Mouse (Mus musculus) stomach, embryonic 14.5 days (tissue): Measurements from ENCODE around the gene Evi2. TPM values are rescaled to one million over a fixed set of nuclear protein-coding genes. Genes with fewer than 3 reads are reported as not detected.

Experiments
- ATAC-seq: fragments of 200-750 bp; cut with Nextera tagmentation; 2 replicates; pipeline ENCODE4 v1.8.0; 2017; ENCODE audit warnings: low read depth, moderate TSS enrichment; ENCODE audit not compliant: insufficient number of reproducible peaks, insufficient read depth, low FRiP score
- H3K27ac ChIP-seq: fragments of 300-500 bp; sonication (generic); 2 replicates; pipeline ENCODE4 v1.5.1; 2014; ENCODE audit warnings: mild to moderate bottlenecking, low read length, moderate library complexity, mixed read lengths
- H3K27me3 ChIP-seq: fragments of 300-500 bp; sonication (generic); 2 replicates; pipeline ENCODE4 v1.6.1; 2014; ENCODE audit warnings: low read length, control low read depth, mixed read lengths; ENCODE audit not compliant: control insufficient read depth, insufficient read depth
- H3K36me3 ChIP-seq: fragments of 300-500 bp; sonication (generic); 2 replicates; pipeline ENCODE4 v1.6.1; 2014; ENCODE audit warnings: mild to moderate bottlenecking, control low read depth, low read length, moderate library complexity, mixed read lengths; ENCODE audit not compliant: control insufficient read depth, insufficient read depth
- H3K4me1 ChIP-seq: fragments of 300-500 bp; sonication (generic); 2 replicates; pipeline ENCODE4 v1.6.1; 2014; ENCODE audit warnings: low read length, control low read depth, mixed read lengths; ENCODE audit not compliant: control insufficient read depth, insufficient read depth
- H3K4me2 ChIP-seq: fragments of 300-500 bp; sonication (generic); replicated peaks from 2 replicates; pipeline ENCODE4 v1.6.1; 2014; ENCODE audit warnings: low read depth, low read length, control low read depth
- H3K4me3 ChIP-seq: fragments of 300-500 bp; sonication (generic); 2 replicates; pipeline ENCODE4 v1.5.1; 2014; ENCODE audit warnings: low read depth, low read length, control low read depth
- H3K9ac ChIP-seq: fragments of 300-500 bp; sonication (generic); replicated peaks from 2 replicates; pipeline ENCODE4 v1.6.1; 2014; ENCODE audit warnings: low read depth, mild to moderate bottlenecking, control low read depth, low read length, moderate library complexity, mixed read lengths
- H3K9me3 ChIP-seq: fragments of 300-500 bp; sonication (generic); 2 replicates; pipeline ENCODE4 v1.6.1; 2016; ENCODE audit warnings: low read depth, low read length, control low read depth; ENCODE audit not compliant: control insufficient read depth
- WGBS: fragments of 180-500 bp; shearing (Covaris S2); extraction: QIAGEN DNeasy Blood & Tissue Kit; methylation state at CpG from one replicate; pipeline ENCODE4 v1.1.7; 2014; 5-methylcytosine and 5-hydroxymethylcytosine counted together
- polyA plus RNA-seq: library from polyadenylated mRNA; unstranded; fragments of >200 nt; fragmentation: Nextera tagmentation; extraction: Ambion mirVana; gene quantifications from 2 replicates; pipeline ENCODE4 v1.2.1, GENCODE M21; 2014

Gene Evi2
- polyA plus RNA-seq, 1 experiment from 2014 or later = 2.2 TPM

- no peak overlapping the region for H3K27ac ChIP-seq
- ATAC-seq = no peak
- H3K4me1 ChIP-seq = no peaks in the 10 kb centered on the region
- no peak overlapping the region for H3K4me2 ChIP-seq
- no peaks in the 10 kb centered on the region for H3K27me3 ChIP-seq
- H3K9me3 ChIP-seq = no peaks in the 10 kb centered on the region
- peaks cover 49% of the 10 kb centered on the region for H3K36me3 ChIP-seq
- H3K4me3 ChIP-seq = no peak overlapping the region
- 82% methylated on average over 4 of the region's 4 CpGs for WGBS
- H3K9ac ChIP-seq = no peak overlapping the region
Measured at GRCm38 (mm10) chr11:79560536-79560935, 30.1 kb upstream of the Evi2 start.

GRCm38 (mm10) chr11:79552622-79553021 is 22.2 kb upstream of the Evi2 start:
- H3K4me3 ChIP-seq = no peak overlapping the region
- H3K9ac ChIP-seq = no peak overlapping the region
- H3K27me3 ChIP-seq = no peaks in the 10 kb centered on the region
- no peak overlapping the region for H3K27ac ChIP-seq
- WGBS = 57% methylated on average over 1 of the region's 1 CpGs
- peaks cover 73% of the 10 kb centered on the region for H3K36me3 ChIP-seq
- no peak for ATAC-seq
- no peaks in the 10 kb centered on the region for H3K9me3 ChIP-seq
- no peak overlapping the region for H3K4me2 ChIP-seq
- no peaks in the 10 kb centered on the region for H3K4me1 ChIP-seq

- no peak for ATAC-seq
- no peak overlapping the region for H3K4me3 ChIP-seq
- no peak overlapping the region for H3K27ac ChIP-seq
- H3K4me1 ChIP-seq = 0 out of 2 replicates have a peak, but pooled peaks cover 4% of the 10 kb centered on the region
- peaks cover 8% of the 10 kb centered on the region for H3K36me3 ChIP-seq
- WGBS = 88% methylated on average over 3 of the region's 3 CpGs
- no peak overlapping the region for H3K4me2 ChIP-seq
- H3K9ac ChIP-seq = no peak overlapping the region
- no peaks in the 10 kb centered on the region for H3K27me3 ChIP-seq
- H3K9me3 ChIP-seq = no peaks in the 10 kb centered on the region
Measured at GRCm38 (mm10) chr11:79536293-79536692, 5.9 kb upstream of the Evi2 start.

GRCm38 (mm10) chr11:79535554-79535953 is 5.2 kb upstream of the Evi2 start:
- H3K27ac ChIP-seq = no peak overlapping the region
- no peak overlapping the region for H3K4me2 ChIP-seq
- H3K27me3 ChIP-seq = no peaks in the 10 kb centered on the region
- no peaks in the 10 kb centered on the region for H3K9me3 ChIP-seq
- WGBS = 87% methylated on average over 4 of the region's 4 CpGs
- ATAC-seq = no peak
- H3K4me3 ChIP-seq = no peak overlapping the region
- H3K36me3 ChIP-seq = peaks cover 6% of the 10 kb centered on the region; the same call in 1 of the 2 replicates
- 0 out of 2 replicates have a peak, but pooled peaks cover 4% of the 10 kb centered on the region for H3K4me1 ChIP-seq
- H3K9ac ChIP-seq = no peak overlapping the region

GRCm38 (mm10) chr11:79533950-79534690 is 3.7 kb upstream of the Evi2 start:
- Histone ChIP-seq H3K4me1 (0 out of 2 replicates have a peak, but pooled peaks cover 4% of the 10 kb centered on the region), H3K9ac (no peak overlapping the region), H3K27ac (peak overlapping the region; percentile 73; the same call in 1 of the 2 replicates), H3K9me3 (no peaks in the 10 kb centered on the region), H3K4me2 (no peak overlapping the region), H3K36me3 (peaks cover 6% of the 10 kb centered on the region; the same call in 1 of the 2 replicates), H3K27me3 (no peaks in the 10 kb centered on the region), H3K4me3 (no peak overlapping the region)
- WGBS = 71% methylated on average over 8 of the region's 8 CpGs
- ATAC-seq = peak; percentile 42; the same call in 1 of the 2 replicates

- Histone ChIP-seq H3K4me3 (no peak overlapping the region), H3K27me3 (no peaks in the 10 kb centered on the region), H3K9ac (no peak overlapping the region), H3K4me2 (no peak overlapping the region), H3K9me3 (no peaks in the 10 kb centered on the region), H3K36me3 (peaks cover 6% of the 10 kb centered on the region; the same call in 1 of the 2 replicates), H3K4me1 (0 out of 2 replicates have a peak, but pooled peaks cover 4% of the 10 kb centered on the region), H3K27ac (no peak overlapping the region)
- 80% methylated on average over 6 of the region's 6 CpGs for WGBS
- ATAC-seq = no peak
Measured at GRCm38 (mm10) chr11:79533311-79533710, 2.9 kb upstream of the Evi2 start.

GRCm38 (mm10) chr11:79531485-79531884 is 1.1 kb upstream of the Evi2 start:
- Histone ChIP-seq H3K9ac (no peak overlapping the region), H3K9me3 (no peaks in the 10 kb centered on the region), H3K4me2 (no peak overlapping the region), H3K4me1 (0 out of 2 replicates have a peak, but pooled peaks cover 4% of the 10 kb centered on the region), H3K27ac (no peak overlapping the region), H3K4me3 (no peak overlapping the region), H3K36me3 (0 out of 2 replicates have a peak, but pooled peaks cover 2% of the 10 kb centered on the region), H3K27me3 (no peaks in the 10 kb centered on the region)
- 83% methylated on average over 4 of the region's 4 CpGs for WGBS
- no peak for ATAC-seq

- H3K4me1 ChIP-seq = 0 out of 2 replicates have a peak, but pooled peaks cover 4% of the 10 kb centered on the region
- 85% methylated on average over 11 of the region's 11 CpGs for WGBS
- H3K4me3 ChIP-seq = no peak overlapping the region
- no peak for ATAC-seq
- 0 out of 2 replicates have a peak, but pooled peaks cover 2% of the 10 kb centered on the region for H3K36me3 ChIP-seq
- no peak overlapping the region for H3K9ac ChIP-seq
- no peak overlapping the region for H3K27ac ChIP-seq
- H3K27me3 ChIP-seq = no peaks in the 10 kb centered on the region
- H3K9me3 ChIP-seq = no peaks in the 10 kb centered on the region
- H3K4me2 ChIP-seq = no peak overlapping the region
Measured at GRCm38 (mm10) chr11:79530774-79531173, 385 bp upstream of the Evi2 start.
